ENCODE assay signal across 45 mouse cellular contexts in genomic region chr2:69247081-69247480, GRCm38 (mm10). TPM values are rescaled to one million over a fixed set of nuclear protein-coding genes. Genes with fewer than 3 reads are reported as not detected.
"Had no signal": no experiment of that assay in that cellular context is flagged by ENCODE, and none has a peak within 500 bp of the region (broad histone marks: within the 10 kb centered on the region; RNA-seq: fewer than 3 reads in every experiment).

No protein-coding gene starts in this region.

- H3K9me3 ChIP-seq: heart, embryonic 12.5 days; heart, embryonic 13.5 days; heart, embryonic 15.5 days; hindbrain, embryonic 10.5 days; hindbrain, embryonic 12.5 days; hindbrain, embryonic 13.5 days; hindbrain, embryonic 15.5 days; intestine, embryonic 15.5 days; kidney, embryonic 15.5 days had no signal

- H3K27me3 ChIP-seq: heart, embryonic 12.5 days; heart, embryonic 13.5 days; heart, embryonic 15.5 days; hindbrain, embryonic 12.5 days; hindbrain, embryonic 13.5 days; hindbrain, embryonic 15.5 days; intestine, embryonic 15.5 days; kidney, embryonic 15.5 days had no signal

- H3K4me3 ChIP-seq: heart, embryonic 12.5 days; heart, embryonic 13.5 days; heart, embryonic 15.5 days; hindbrain, embryonic 10.5 days; hindbrain, embryonic 12.5 days; hindbrain, embryonic 13.5 days; hindbrain, embryonic 15.5 days; intestine, embryonic 15.5 days; kidney, embryonic 15.5 days; layer of hippocampus, adult 2 months; left cerebral cortex, adult 2 months had no signal

- DNase-seq: heart, postnatal 10 days; heart, postnatal 14 days; heart, postnatal 36 days; heart, postnatal 4 days; kidney, adult 11 months; kidney, adult 18-20 months; kidney, adult 2 months; kidney, adult 8-10 months; kidney, adult 9 months; kidney, postnatal 10 days; kidney, postnatal 14 days; kidney, postnatal 36 days; kidney, postnatal 4 days; layer of hippocampus, adult 9-11 months; layer of hippocampus, postnatal 36 days had no signal

- H3K36me3 ChIP-seq: heart, embryonic 12.5 days; heart, embryonic 13.5 days; heart, embryonic 15.5 days; hindbrain, embryonic 10.5 days; hindbrain, embryonic 12.5 days; hindbrain, embryonic 13.5 days; hindbrain, embryonic 15.5 days; intestine, embryonic 15.5 days; kidney, embryonic 15.5 days had no signal

- H3K4me1 ChIP-seq: heart, embryonic 12.5 days; heart, embryonic 13.5 days; heart, embryonic 15.5 days; hindbrain, embryonic 12.5 days; intestine, embryonic 15.5 days had no signal

- H3K9ac ChIP-seq: heart, embryonic 12.5 days; heart, embryonic 13.5 days; heart, embryonic 15.5 days; hindbrain, embryonic 12.5 days; hindbrain, embryonic 13.5 days; hindbrain, embryonic 14.5 days; hindbrain, embryonic 15.5 days; intestine, embryonic 15.5 days; kidney, embryonic 15.5 days had no signal

- H3K4me2 ChIP-seq: heart, embryonic 11.5 days; heart, embryonic 12.5 days; heart, embryonic 13.5 days; heart, embryonic 15.5 days; hindbrain, embryonic 12.5 days; hindbrain, embryonic 13.5 days; hindbrain, embryonic 14.5 days; hindbrain, embryonic 15.5 days; intestine, embryonic 15.5 days; kidney, embryonic 15.5 days had no signal

- H3K27ac ChIP-seq: heart, embryonic 13.5 days; heart, embryonic 15.5 days; hindbrain, embryonic 10.5 days; hindbrain, embryonic 12.5 days; hindbrain, embryonic 13.5 days; hindbrain, embryonic 14.5 days; hindbrain, embryonic 15.5 days; hindbrain, postnatal 0 days; intestine, embryonic 15.5 days; kidney, embryonic 15.5 days; kidney, postnatal 0 days; layer of hippocampus, adult 2 months; left cerebral cortex, adult 2 months had no signal

RNA-seq across cellular contexts. Expression of gene G6pc2, which starts 36.2 kb away (rescaled TPM):
- total RNA-seq: heart, postnatal 10 days; heart, postnatal 14 days; heart, postnatal 25 days; heart, postnatal 36 days; heart, postnatal 4 days; hematopoietic stem cell, adult 5-6 weeks; layer of hippocampus, adult 18-20 months; layer of hippocampus, adult 2 months; layer of hippocampus, adult 8-10 months; layer of hippocampus, postnatal 10 days; layer of hippocampus, postnatal 14 days; layer of hippocampus, postnatal 25 days; layer of hippocampus, postnatal 36 days; left cerebral cortex, adult 18-20 months; left cerebral cortex, adult 2 months; left cerebral cortex, adult 8-10 months had no signal
- polyA plus RNA-seq: heart, embryonic 12.5 days; heart, embryonic 13.5 days; heart, embryonic 14.5 days; heart, embryonic 15.5 days; heart, embryonic 16.5 days; heart, postnatal 0 days; hindbrain, embryonic 10.5 days; inflammation-experienced regulatory T-cells, adult 6 months; intestine, postnatal 0 days; large intestine, adult 2 months had no signal
